Mouse (Mus musculus) testis, adult 2 months (tissue): ENCODE measurements at regions not wholly inside any gene's neighbourhood (a gene's known extent, or its start where the extent isn't known, plus 50 kb on each side); places are given as distances from the start of the nearest gene placed in this dataset.

Experiments
- H3K27ac ChIP-seq: fragments of 200-500 bp; 2 replicates; pipeline ENCODE4 v1.5.1; 2012; ENCODE audit warnings: low read depth, low read length; ENCODE audit not compliant: control insufficient read depth, insufficient read depth
- H3K27me3 ChIP-seq: fragments of 200-500 bp; 2 replicates; pipeline ENCODE4 v1.6.1; 2012; ENCODE audit warnings: mild to moderate bottlenecking, low read length, moderate library complexity; ENCODE audit not compliant: control insufficient read depth, insufficient read depth
- H3K36me3 ChIP-seq: fragments of 200-500 bp; 2 replicates; pipeline ENCODE4 v1.6.1; 2012; ENCODE audit warnings: mild to moderate bottlenecking, low read length; ENCODE audit not compliant: control insufficient read depth, insufficient read depth
- H3K4me1 ChIP-seq: fragments of 200-500 bp; 2 replicates; pipeline ENCODE4 v1.6.1; 2012; ENCODE audit warnings: low read length; ENCODE audit not compliant: control insufficient read depth, insufficient read depth
- H3K4me3 ChIP-seq: fragments of 200-500 bp; 2 replicates; pipeline ENCODE4 v1.5.1; 2012; ENCODE audit warnings: low read depth, mild to moderate bottlenecking, low read length, moderate library complexity, mixed read lengths; ENCODE audit not compliant: control insufficient read depth
- CTCF ChIP-seq: fragments of 200-500 bp; IDR thresholded peaks from 2 replicates; pipeline ENCODE4 v1.5.1; 2012; ENCODE audit warnings: low read depth, mild to moderate bottlenecking, inconsistent platforms, low read length, moderate library complexity; ENCODE audit not compliant: control insufficient read depth, insufficient read depth, insufficient replicate concordance
- POLR2A ChIP-seq: fragments of 200-500 bp; IDR thresholded peaks from 2 replicates; pipeline ENCODE4 v1.6.1; 2012; ENCODE audit warnings: low read depth, mild to moderate bottlenecking, inconsistent platforms, low read length, moderate library complexity; ENCODE audit not compliant: control insufficient read depth

DNA sequence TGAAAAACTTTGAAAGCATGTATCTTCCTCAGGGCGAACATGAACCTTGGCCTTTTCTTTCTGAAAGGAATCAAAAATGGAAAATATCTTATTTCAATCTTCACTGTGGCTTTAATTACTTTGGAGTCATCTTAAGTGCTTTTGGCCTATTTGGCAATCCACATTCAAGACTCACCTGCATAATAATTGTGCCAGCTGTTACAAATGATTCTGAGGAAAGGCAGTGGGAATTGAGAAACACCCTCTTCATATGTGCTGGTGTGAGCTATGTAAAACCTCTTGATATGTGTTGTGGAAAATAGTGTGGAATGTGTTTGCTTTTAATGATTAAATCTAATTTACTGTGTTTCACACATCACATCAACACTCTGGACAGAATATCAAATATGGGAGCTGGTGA is 148.5 kb upstream of the Ednra start:
- Histone ChIP-seq H3K4me1 (no peaks in the 10 kb centered on the region), H3K27me3 (no peaks in the 10 kb centered on the region), H3K36me3 (no peaks in the 10 kb centered on the region), H3K27ac (no peak overlapping the region), H3K4me3 (no peak overlapping the region)
- TF ChIP-seq POLR2A (no peak), CTCF (no peak)

DNA sequence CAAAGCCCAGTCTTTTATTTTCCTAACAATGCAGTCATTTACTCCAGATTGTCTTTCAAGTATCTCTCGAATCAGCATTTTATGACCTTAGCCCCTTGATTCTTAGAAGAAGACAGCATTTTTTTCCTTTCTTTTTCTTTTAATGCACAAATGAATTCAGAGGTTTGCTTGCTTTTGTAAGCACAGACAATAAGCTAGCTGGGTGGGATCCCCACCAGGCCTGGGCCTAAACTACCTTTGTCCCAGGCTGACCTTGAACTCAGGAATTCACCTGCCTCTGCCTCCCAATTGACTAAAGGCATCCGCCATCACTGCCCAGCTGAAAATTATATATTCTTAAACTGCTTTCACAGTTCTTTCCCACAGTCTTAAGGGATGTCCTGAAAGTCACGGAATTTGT is 195.5 kb upstream of the Ednra start:
- TF ChIP-seq POLR2A = no peak
- no peak for TF ChIP-seq CTCF
- Histone ChIP-seq H3K36me3 (no peaks in the 10 kb centered on the region), H3K27ac (no peak overlapping the region), H3K27me3 (no peaks in the 10 kb centered on the region), H3K4me1 (no peaks in the 10 kb centered on the region), H3K4me3 (no peak overlapping the region)

DNA sequence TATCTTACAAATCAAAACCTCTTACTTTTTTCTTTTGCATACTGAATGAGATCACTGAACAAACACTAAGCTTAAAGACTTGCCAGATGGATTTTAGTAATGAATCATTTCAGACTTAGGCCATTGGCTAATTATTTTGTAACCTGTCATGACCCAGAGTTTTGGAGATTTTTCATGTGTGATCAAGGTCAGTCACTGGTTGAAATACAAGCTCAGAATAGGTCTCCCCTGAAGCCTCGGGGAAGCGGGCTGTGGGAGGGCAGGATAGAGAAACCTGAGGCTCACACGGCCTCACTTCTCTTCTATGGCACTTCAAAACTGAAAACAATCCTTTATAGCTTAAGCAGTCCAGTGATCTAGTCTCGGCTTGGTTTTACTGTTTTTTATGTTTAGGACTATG is 197.6 kb upstream of the Ednra start:
- H3K36me3 ChIP-seq = no peaks in the 10 kb centered on the region
- H3K4me3 ChIP-seq = no peak overlapping the region
- H3K27ac ChIP-seq = no peak overlapping the region
- TF ChIP-seq POLR2A (no peak), CTCF (no peak)
- no peaks in the 10 kb centered on the region for H3K4me1 ChIP-seq
- H3K27me3 ChIP-seq = no peaks in the 10 kb centered on the region

DNA sequence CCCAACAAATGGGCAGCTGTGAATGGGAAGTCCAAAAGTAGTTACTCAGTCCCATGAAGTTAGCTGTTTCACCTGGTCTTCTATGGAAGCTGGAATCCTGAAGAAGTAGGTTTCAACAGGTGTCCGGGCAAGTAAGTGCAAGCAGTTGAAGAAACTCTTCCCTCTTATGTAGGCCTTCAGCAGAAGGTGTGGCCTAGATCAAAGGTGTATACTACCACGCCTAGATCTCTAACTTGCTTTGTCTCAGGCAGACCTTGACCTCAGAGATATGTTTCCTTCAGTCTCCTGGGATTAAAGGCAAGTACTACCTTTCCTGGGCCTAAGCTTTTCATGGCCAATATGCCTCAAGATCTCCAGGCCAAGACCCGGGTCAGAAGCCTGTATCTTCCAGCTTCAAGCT is 223.4 kb upstream of the Ednra start:
- no peak for TF ChIP-seq CTCF
- TF ChIP-seq POLR2A = no peak
- Histone ChIP-seq H3K4me3 (no peak overlapping the region), H3K27me3 (no peaks in the 10 kb centered on the region), H3K36me3 (no peaks in the 10 kb centered on the region), H3K4me1 (no peaks in the 10 kb centered on the region), H3K27ac (no peak overlapping the region)

DNA sequence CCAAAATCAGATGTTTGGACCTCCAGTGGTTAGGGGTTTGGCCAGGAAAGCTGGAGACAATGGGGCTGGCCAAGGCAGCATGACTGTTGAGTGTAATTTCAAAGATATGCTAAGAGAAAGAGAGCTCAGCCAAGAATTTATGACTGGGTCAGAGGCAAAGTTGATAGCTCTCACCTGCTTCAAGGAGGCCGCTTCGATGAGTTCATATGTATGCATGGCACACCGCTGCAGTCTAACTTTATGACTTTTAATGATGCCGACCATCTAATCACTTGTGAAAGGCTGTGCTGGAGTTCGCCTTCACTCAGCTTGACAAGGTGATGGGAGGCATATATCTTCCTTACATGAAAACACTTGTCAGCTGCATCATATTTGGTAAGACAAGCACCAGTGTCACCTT is 225.4 kb upstream of the Ednra start:
- H3K36me3 ChIP-seq = no peaks in the 10 kb centered on the region

DNA sequence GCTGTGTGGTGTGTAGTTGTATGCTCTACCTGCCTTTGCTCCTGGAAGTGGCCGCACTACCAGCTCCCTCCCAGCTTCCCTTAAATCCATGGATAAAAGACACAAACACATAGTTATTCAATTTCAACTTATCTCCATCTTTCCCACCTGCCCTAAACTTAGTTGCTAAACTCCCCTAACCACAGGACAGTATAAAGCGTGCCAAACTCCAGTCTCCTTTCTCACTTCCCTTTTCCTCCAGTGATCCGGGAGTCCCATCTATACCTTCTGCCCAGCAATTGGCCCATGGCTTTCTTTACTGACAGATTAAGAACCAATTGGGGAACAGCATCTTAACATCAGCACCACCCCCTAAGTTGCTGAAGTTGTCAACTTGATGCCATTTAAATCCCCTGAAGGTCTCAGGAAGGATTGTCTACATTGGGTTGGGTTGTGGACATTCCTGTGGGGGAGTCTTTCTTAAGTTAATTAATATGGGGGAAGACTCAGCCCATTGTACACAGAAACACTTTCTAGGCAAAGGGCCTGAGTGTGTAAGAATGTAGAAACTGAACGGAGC is 234.6 kb upstream of the Ednra start:
- no peaks in the 10 kb centered on the region for H3K27me3 ChIP-seq
- H3K4me1 ChIP-seq = no peaks in the 10 kb centered on the region
- TF ChIP-seq POLR2A = no peak
- no peak for TF ChIP-seq CTCF
- H3K27ac ChIP-seq = no peak overlapping the region
- H3K4me3 ChIP-seq = no peak overlapping the region
- no peaks in the 10 kb centered on the region for H3K36me3 ChIP-seq

More for the DNA sequence above, 225.4 kb upstream of the Ednra start:
- no peak overlapping the region for H3K4me3 ChIP-seq
- H3K27me3 ChIP-seq = no peaks in the 10 kb centered on the region
- no peaks in the 10 kb centered on the region for H3K4me1 ChIP-seq
- H3K27ac ChIP-seq = no peak overlapping the region
- no peak for TF ChIP-seq POLR2A
- no peak for TF ChIP-seq CTCF

DNA sequence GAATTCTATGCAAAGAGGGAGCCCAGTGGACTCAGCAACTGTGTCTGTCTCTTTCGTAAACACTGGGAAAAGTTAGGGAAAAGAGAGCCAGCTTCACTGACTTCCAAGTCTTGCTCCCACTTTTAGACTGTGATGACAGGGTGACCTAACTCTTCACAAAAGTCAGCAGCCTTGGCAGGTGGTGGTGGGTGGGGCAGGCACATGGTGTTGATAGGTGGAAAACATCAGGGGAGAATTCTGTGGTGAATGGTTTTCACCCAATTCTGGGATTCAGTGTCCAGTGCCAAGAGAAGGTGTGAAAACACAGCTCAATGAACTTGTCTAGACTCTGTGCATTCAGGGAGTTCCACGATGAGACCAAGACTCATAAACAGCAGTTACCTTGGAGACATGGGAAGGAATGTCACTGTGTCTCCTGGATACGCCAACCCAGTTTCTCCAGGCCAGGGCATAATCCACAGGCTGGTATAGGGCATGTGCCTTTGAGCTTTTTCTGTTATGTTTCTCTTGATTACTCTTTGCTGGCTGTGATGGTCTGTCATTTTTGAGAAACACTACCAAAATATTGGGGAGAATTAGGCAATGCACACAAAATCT is 238.9 kb upstream of the Ednra start:
- Histone ChIP-seq H3K27me3 (no peaks in the 10 kb centered on the region), H3K27ac (no peak overlapping the region), H3K36me3 (no peaks in the 10 kb centered on the region), H3K4me3 (no peak overlapping the region), H3K4me1 (no peaks in the 10 kb centered on the region)
- TF ChIP-seq POLR2A (no peak), CTCF (no peak)
